Mouse (Mus musculus) kidney, embryonic 15.5 days (tissue): ENCODE results near the gene Rbl2. TPM values are rescaled to one million over a fixed set of nuclear protein-coding genes. Genes with fewer than 3 reads are reported as not detected.

ENCODE experiments used
- ATAC-seq: fragments of 200-750 bp; cut with Nextera tagmentation; replicated peaks from 2 replicates; pipeline ENCODE4 v1.8.0; 2017; ENCODE audit warnings: moderate TSS enrichment; ENCODE audit not compliant: low FRiP score
- H3K27ac ChIP-seq: fragments of 300-500 bp; sonication (generic); 2 replicates; pipeline ENCODE4 v1.5.1; 2015; ENCODE audit warnings: mild to moderate bottlenecking, inconsistent platforms
- H3K27me3 ChIP-seq: fragments of 300-500 bp; sonication (generic); 2 replicates; pipeline ENCODE4 v1.6.1; 2015; ENCODE audit warnings: inconsistent platforms
- H3K36me3 ChIP-seq: fragments of 300-500 bp; sonication (generic); 2 replicates; pipeline ENCODE4 v1.6.1; 2015; ENCODE audit warnings: inconsistent platforms
- H3K4me1 ChIP-seq: fragments of 300-500 bp; sonication (generic); 2 replicates; pipeline ENCODE4 v1.6.1; 2015; ENCODE audit warnings: inconsistent platforms
- H3K4me2 ChIP-seq: fragments of 300-500 bp; sonication (generic); 2 replicates; pipeline ENCODE4 v1.6.1; 2015; ENCODE audit warnings: moderate library complexity, mild to moderate bottlenecking, inconsistent platforms
- H3K4me3 ChIP-seq: fragments of 300-500 bp; sonication (generic); replicated peaks from 2 replicates; pipeline ENCODE4 v1.5.1; 2015; ENCODE audit warnings: mild to moderate bottlenecking, inconsistent platforms
- H3K9ac ChIP-seq: fragments of 300-500 bp; sonication (generic); 2 replicates; pipeline ENCODE4 v1.6.1; 2015; ENCODE audit warnings: mild to moderate bottlenecking, inconsistent platforms
- H3K9me3 ChIP-seq: fragments of 300-500 bp; sonication (generic); replicated peaks from 2 replicates; pipeline ENCODE4 v1.6.1; 2016; ENCODE audit warnings: inconsistent platforms
- WGBS: fragments of 180-500 bp; shearing (Covaris S2); methylation state at CpG from one replicate; pipeline ENCODE4 v1.1.7; 2015; ENCODE audit warnings: mixed read lengths; 5-methylcytosine and 5-hydroxymethylcytosine counted together
- polyA plus RNA-seq: library from polyadenylated mRNA; unstranded; fragments of >200 nt; fragmentation: Nextera tagmentation; extraction: Ambion mirVana; gene quantifications from 2 replicates; pipeline ENCODE4 v1.2.1, GENCODE M21; 2015

Gene Rbl2
- polyA plus RNA-seq, 1 experiment from 2014 or later = 17.9 TPM

- H3K27me3 ChIP-seq = no peaks in the 10 kb centered on the region
- no peak overlapping the region for H3K9ac ChIP-seq
- ATAC-seq = no peak
- no peaks in the 10 kb centered on the region for H3K9me3 ChIP-seq
- no peak overlapping the region for H3K4me2 ChIP-seq
- no peak overlapping the region for H3K4me3 ChIP-seq
- H3K36me3 ChIP-seq = peaks cover 69% of the 10 kb centered on the region
- H3K27ac ChIP-seq = no peak overlapping the region
- 88% methylated on average over 5 of the region's 5 CpGs for WGBS
- H3K4me1 ChIP-seq = no peaks in the 10 kb centered on the region
These were observed 42.1 kb downstream of the Rbl2 start for GRCm38 (mm10) chr8:91111868-91112477.

GRCm38 (mm10) chr8:91114428-91114827, 44.6 kb downstream of the Rbl2 start:
- H3K4me3 ChIP-seq = no peak overlapping the region
- no peaks in the 10 kb centered on the region for H3K9me3 ChIP-seq
- H3K9ac ChIP-seq = no peak overlapping the region
- 85% methylated on average over 5 of the region's 5 CpGs for WGBS
- no peak for ATAC-seq
- H3K4me1 ChIP-seq = no peaks in the 10 kb centered on the region
- H3K27ac ChIP-seq = no peak overlapping the region
- no peak overlapping the region for H3K4me2 ChIP-seq
- H3K27me3 ChIP-seq = no peaks in the 10 kb centered on the region
- peaks cover 81% of the 10 kb centered on the region for H3K36me3 ChIP-seq

GRCm38 (mm10) chr8:91114910-91115309, 45.1 kb downstream of the Rbl2 start:
- ATAC-seq = no peak
- H3K36me3 ChIP-seq = peaks cover 86% of the 10 kb centered on the region
- H3K27me3 ChIP-seq = no peaks in the 10 kb centered on the region
- H3K27ac ChIP-seq = no peak overlapping the region
- 44% methylated on average over 11 of the region's 11 CpGs for WGBS
- no peaks in the 10 kb centered on the region for H3K4me1 ChIP-seq
- no peak overlapping the region for H3K9ac ChIP-seq
- H3K4me3 ChIP-seq = no peak overlapping the region
- H3K4me2 ChIP-seq = no peak overlapping the region
- H3K9me3 ChIP-seq = no peaks in the 10 kb centered on the region

GRCm38 (mm10) chr8:91117537-91117936, 47.7 kb downstream of the Rbl2 start:
- H3K9ac ChIP-seq = no peak overlapping the region
- peaks cover 91% of the 10 kb centered on the region for H3K36me3 ChIP-seq
- no peaks in the 10 kb centered on the region for H3K27me3 ChIP-seq
- H3K4me3 ChIP-seq = no peak overlapping the region
- no peaks in the 10 kb centered on the region for H3K9me3 ChIP-seq
- WGBS = 89% methylated on average over 4 of the region's 4 CpGs
- no peak overlapping the region for H3K27ac ChIP-seq
- H3K4me2 ChIP-seq = no peak overlapping the region
- ATAC-seq = no peak
- no peaks in the 10 kb centered on the region for H3K4me1 ChIP-seq

- WGBS = 73% methylated on average over 3 of the region's 3 CpGs
These were observed 48.3 kb downstream of the Rbl2 start for GRCm38 (mm10) chr8:91118131-91118530.

GRCm38 (mm10) chr8:91124315-91124714, 54.5 kb downstream of the Rbl2 start:
- ATAC-seq = no peak; the same call in 1 of the 2 replicates
- Histone ChIP-seq H3K9ac (no peak overlapping the region), H3K36me3 (peaks cover 94% of the 10 kb centered on the region), H3K4me2 (no peak overlapping the region), H3K9me3 (no peaks in the 10 kb centered on the region), H3K27me3 (no peaks in the 10 kb centered on the region), H3K4me3 (no peak overlapping the region), H3K27ac (no peak overlapping the region), H3K4me1 (no peaks in the 10 kb centered on the region)
- WGBS = 78% methylated on average over 5 of the region's 5 CpGs

More at GRCm38 (mm10) chr8:91118131-91118530, 48.3 kb downstream of the Rbl2 start:
- no peaks in the 10 kb centered on the region for H3K9me3 ChIP-seq
- no peak overlapping the region for H3K9ac ChIP-seq
- H3K36me3 ChIP-seq = peaks cover 92% of the 10 kb centered on the region
- no peak overlapping the region for H3K4me2 ChIP-seq
- no peak overlapping the region for H3K4me3 ChIP-seq
- no peaks in the 10 kb centered on the region for H3K27me3 ChIP-seq
- H3K4me1 ChIP-seq = no peaks in the 10 kb centered on the region
- ATAC-seq = no peak
- no peak overlapping the region for H3K27ac ChIP-seq

GRCm38 (mm10) chr8:91126786-91127185, 56.9 kb downstream of the Rbl2 start:
- no peak overlapping the region for H3K4me3 ChIP-seq
- no peak overlapping the region for H3K4me2 ChIP-seq
- no peak for ATAC-seq
- no peaks in the 10 kb centered on the region for H3K27me3 ChIP-seq
- H3K4me1 ChIP-seq = no peaks in the 10 kb centered on the region
- no peaks in the 10 kb centered on the region for H3K9me3 ChIP-seq
- no peak overlapping the region for H3K9ac ChIP-seq
- peaks cover 89% of the 10 kb centered on the region for H3K36me3 ChIP-seq
- H3K27ac ChIP-seq = no peak overlapping the region
- 95% methylated on average over 8 of the region's 8 CpGs for WGBS

GRCm38 (mm10) chr8:91132731-91133130, 62.9 kb downstream of the Rbl2 start:
- Histone ChIP-seq H3K9ac (peak overlapping the region; percentile 76), H3K36me3 (peaks cover 34% of the 10 kb centered on the region), H3K4me2 (peak overlapping the region; percentile 84), H3K4me1 (peaks cover 35% of the 10 kb centered on the region), H3K4me3 (peak overlapping the region; percentile 90), H3K27ac (peak overlapping the region; percentile 18; the same call in 1 of the 2 replicates), H3K27me3 (no peaks in the 10 kb centered on the region), H3K9me3 (no peaks in the 10 kb centered on the region)
- ATAC-seq = no peak
- WGBS = 73% methylated on average over 4 of the region's 4 CpGs

GRCm38 (mm10) chr8:91133441-91134069, 63.7 kb downstream of the Rbl2 start:
- H3K27me3 ChIP-seq = no peaks in the 10 kb centered on the region
- peak overlapping the region; percentile 76 for H3K9ac ChIP-seq
- H3K4me3 ChIP-seq = peak overlapping the region; percentile 90
- WGBS = under 1% methylated on average over 55 of the region's 58 CpGs
- H3K4me2 ChIP-seq = peak overlapping the region; percentile 84
- H3K27ac ChIP-seq = peak overlapping the region; percentile 89
- H3K9me3 ChIP-seq = no peaks in the 10 kb centered on the region
- peaks cover 26% of the 10 kb centered on the region for H3K36me3 ChIP-seq
- peaks cover 35% of the 10 kb centered on the region for H3K4me1 ChIP-seq
- ATAC-seq = peak; percentile 67

- peak; percentile 99 for ATAC-seq
- peaks cover 21% of the 10 kb centered on the region for H3K36me3 ChIP-seq
- 0% methylated on average over 24 of the region's 24 CpGs for WGBS
- peak overlapping the region; percentile 85 for H3K27ac ChIP-seq
- peak overlapping the region; percentile 54 for H3K4me2 ChIP-seq
- H3K4me1 ChIP-seq = peaks cover 35% of the 10 kb centered on the region
- no peaks in the 10 kb centered on the region for H3K9me3 ChIP-seq
- no peaks in the 10 kb centered on the region for H3K27me3 ChIP-seq
- no peak overlapping the region for H3K9ac ChIP-seq
- peak overlapping the region; percentile 90 for H3K4me3 ChIP-seq
These were observed 64.2 kb downstream of the Rbl2 start for GRCm38 (mm10) chr8:91134070-91134475.

GRCm38 (mm10) chr8:91134659-91135058, 64.8 kb downstream of the Rbl2 start:
- Histone ChIP-seq H3K27me3 (no peaks in the 10 kb centered on the region), H3K36me3 (peaks cover 15% of the 10 kb centered on the region), H3K9me3 (no peaks in the 10 kb centered on the region), H3K4me2 (peak overlapping the region; percentile 54), H3K4me3 (peak overlapping the region; percentile 90), H3K9ac (no peak overlapping the region), H3K4me1 (peaks cover 35% of the 10 kb centered on the region), H3K27ac (peak overlapping the region; percentile 85)
- no peak for ATAC-seq
- 32% methylated on average over 12 of the region's 12 CpGs for WGBS

- 36% methylated on average over 14 of the region's 14 CpGs for WGBS
- Histone ChIP-seq H3K27ac (peak overlapping the region; percentile 85), H3K9ac (no peak overlapping the region), H3K4me1 (peaks cover 35% of the 10 kb centered on the region), H3K9me3 (no peaks in the 10 kb centered on the region), H3K27me3 (no peaks in the 10 kb centered on the region), H3K4me2 (peak overlapping the region; percentile 54), H3K4me3 (0 out of 2 replicates have a peak overlapping the region, but pooled peaks have one; percentile 3), H3K36me3 (peaks cover 7% of the 10 kb centered on the region; the same call in 1 of the 2 replicates)
- no peak for ATAC-seq
These were observed 65.7 kb downstream of the Rbl2 start for GRCm38 (mm10) chr8:91135308-91136181.
